Mouse (Mus musculus) frontal cortex, adult 2 months (tissue): ENCODE measurements at regions not wholly inside any gene's neighbourhood (a gene's known extent, or its start where the extent isn't known, plus 50 kb on each side); places are given as distances from the start of the nearest gene placed in this dataset.

ENCODE experiments used
- DNase-seq, 2 experiments: peaks; one replicate each; pipeline ENCODE4 v3.0.0; 2022; ENCODE audit warnings: low spot score in 1 of 2; ENCODE audit errors: extremely low spot score in 1 of 2

DNA sequence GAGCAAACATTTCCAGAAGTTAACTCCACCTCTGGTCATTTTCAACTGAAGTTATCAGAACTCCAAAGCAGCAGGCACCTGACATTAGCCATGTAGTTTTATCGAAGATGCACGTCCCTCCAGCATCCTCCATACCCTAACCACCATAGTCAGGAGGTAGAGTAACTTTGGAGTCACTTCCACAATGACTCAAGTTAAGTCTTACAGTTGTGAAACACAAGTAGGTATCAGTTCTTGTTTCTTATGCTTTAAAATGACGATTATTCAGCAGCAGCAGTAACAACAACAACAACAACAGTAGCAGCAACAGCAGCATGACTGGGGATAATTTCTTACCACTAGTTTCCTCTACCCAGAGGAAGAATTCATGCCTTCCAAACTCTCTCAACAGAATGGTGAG lies 51.3 kb upstream of the Tank start:
- no peak for DNase-seq

DNA sequence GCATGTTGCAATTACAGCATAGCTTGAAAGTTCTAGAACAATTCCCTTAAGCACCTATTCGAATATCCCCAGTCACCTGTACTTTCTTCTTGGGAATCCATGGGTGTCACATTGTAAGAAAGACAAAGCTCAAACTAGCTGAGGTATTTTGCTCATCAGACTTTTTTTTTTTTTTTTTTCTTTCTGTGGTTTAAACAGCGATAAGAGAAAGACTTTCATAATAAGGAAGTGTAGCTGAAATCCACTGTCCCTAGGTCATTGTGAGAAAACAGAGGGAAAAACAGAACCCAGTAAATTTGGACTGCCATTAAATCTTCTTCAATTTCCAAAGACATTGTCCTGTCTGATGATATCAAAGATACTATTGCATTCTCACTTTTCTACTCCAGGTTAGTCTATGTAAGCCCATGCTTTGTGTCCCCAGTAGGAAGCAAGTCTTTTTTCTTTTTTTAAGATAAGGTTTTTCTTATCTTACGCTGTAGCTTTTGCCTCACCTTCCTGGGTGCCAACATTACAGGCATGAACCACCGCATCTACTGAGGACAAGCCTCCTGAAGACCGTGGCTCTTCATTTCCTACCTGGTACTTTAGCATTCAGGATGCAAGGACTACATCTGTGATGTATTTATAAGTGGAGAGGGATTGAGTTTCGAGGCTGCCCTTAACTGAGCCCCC lies 54.2 kb upstream of the Tank start:
- no peak for DNase-seq

DNA sequence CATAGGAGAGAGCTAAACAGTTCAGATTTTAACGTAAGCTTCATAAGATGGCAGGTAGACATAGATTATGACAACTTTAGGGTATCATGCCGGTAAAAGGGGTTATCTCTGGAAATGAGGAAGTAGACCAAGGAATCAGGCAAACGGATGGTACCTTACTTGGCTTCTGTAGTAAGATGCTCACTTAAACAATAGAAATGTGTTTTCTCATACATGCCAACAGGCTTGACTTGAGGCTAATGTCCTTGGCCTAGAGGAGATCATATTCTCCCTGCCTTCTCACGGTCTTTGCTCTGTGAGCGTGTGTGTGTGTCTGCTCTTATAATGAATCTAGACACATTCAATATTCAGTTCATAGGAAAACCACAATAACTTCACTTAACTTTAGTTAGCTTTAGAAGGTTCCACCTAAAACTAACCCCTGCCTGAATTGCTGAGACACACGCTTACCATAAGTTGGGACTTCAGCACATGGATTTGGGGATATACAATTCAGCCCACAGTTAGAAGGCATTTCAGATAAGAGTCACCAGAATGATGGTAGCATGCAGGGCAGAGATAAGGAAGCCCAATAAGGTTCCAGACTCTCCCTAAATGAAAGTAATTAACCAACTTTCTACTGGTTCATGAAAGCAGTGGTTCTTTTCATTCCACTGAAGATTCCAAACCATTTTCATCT lies 63.8 kb upstream of the Tank start:
- no peak for DNase-seq

DNA sequence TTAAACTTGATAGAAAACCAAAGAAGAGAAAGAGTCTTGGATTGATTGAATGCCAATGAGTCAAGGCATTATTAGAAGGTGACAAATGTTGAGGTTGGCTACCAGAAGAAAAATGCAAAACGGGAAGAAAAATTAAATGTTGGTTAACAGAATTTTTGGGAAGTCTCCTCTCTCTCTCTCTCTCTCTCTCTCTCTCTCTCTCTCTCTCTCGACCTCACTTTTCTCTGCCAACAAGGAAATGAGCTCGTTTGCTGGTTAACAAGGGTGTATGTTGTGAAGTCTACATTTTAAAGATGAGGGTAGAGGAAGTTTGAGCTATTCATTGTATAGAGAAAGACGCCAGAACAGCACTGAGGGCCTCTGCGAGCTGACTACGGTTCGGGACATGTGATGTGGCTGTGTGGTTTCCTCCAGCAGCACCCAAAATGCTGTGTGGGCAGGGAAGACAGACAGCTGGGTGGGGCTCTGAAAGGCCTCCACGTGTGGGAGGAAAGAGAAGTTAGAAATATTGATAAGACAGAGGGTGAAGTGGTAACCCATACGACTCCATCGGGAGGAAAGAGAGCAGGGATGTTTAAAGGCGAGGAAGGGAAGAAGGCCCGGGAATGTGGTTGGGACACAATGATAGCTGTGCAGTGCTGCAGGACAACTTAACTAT lies 64.5 kb upstream of the Tank start:
- DNase-seq = no peak

DNA sequence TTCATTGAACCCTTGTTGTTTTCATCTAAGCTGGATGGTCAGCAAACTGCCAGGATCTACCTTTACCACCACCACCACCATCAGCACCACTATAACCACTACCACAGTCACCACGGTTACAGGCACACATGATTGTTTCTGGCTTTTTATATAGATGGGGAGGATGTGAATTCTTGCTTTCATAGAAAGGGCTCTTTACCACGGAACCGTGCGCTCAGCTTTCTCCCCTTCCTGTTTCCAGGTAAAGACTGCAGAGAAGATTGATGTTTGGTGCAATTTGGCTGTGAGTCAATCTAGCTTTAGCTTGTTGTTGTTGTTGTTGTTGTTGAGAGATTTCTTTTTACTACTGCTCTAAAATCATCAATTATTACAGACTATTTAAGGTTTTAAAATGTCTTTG lies 74.8 kb upstream of the Tank start:
- DNase-seq = no peak

DNA sequence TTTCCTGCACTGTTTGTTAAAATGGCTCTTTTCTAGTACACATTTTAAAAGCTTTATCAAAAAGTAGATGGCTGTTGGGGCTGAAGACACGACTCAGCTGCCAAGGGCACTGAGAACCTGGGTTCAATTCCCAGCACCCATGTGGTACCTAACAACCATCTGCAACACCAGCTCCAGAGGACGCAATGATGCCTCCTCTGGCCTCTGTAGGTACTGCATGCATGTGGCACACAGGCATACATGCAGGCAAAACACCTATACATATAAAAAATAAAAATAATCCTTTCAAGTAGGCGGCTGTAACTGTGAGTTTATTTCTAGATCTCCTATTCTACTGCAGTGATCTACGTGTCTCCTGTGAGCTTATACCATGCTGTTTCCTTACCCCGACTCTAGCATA lies 76.5 kb upstream of the Tank start:
- DNase-seq = no peak

DNA sequence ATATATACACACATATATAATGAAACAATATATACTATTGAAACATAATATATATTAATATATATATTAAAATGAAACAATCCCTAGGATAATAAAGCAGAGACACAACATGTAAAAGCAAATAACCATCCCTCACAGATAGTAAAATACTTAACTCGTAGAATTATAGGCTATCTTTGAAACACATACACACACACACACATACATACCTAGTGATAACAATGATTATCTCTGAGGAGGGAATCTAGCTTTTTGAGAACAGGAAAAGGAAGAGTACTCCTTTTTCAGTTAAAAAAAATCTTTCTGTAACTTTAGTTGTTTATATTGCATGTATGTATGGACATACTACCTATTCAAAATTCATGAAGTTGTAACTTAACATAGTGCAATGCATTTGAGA lies 79.1 kb upstream of the Tank start:
- DNase-seq = no peak

DNA sequence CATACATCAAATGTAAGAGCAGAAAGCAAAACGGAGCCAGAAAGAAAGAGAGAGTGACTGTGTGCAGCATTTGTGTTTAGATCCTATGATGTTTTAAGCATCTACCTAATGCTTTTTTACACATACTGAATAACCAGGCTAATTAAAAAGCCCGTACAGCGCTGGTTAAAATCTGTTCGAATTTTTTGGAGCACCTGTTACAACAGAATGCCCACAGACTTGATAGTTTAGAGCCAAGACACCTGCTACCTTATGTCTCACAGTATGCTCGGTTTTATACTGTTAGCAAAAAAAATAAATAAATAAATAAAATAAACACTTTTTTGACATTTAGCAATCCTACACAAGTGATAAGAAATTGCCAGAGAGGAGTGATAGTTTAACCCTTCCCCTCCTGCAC lies 80.5 kb upstream of the Tank start:
- DNase-seq = no peak

DNA sequence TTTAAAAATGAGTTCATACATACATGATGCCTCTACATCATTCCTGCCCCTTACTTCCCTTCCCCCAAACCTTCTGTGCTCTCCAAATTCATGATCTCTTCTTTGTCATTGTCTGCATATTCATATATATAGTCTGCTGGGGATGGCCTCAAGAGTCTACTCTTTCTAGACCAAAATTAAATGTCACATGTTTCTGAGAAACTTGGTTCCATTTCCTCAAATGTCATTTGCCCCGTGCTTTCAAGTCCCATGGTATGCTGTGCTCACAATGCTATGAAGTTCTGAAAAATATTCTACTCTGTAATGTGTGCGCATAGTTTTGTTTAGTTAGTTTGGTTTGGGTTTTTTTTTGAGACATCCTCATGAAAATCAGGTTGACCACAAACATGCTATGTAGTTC lies 81.4 kb upstream of the Tank start:
- no peak for DNase-seq

DNA sequence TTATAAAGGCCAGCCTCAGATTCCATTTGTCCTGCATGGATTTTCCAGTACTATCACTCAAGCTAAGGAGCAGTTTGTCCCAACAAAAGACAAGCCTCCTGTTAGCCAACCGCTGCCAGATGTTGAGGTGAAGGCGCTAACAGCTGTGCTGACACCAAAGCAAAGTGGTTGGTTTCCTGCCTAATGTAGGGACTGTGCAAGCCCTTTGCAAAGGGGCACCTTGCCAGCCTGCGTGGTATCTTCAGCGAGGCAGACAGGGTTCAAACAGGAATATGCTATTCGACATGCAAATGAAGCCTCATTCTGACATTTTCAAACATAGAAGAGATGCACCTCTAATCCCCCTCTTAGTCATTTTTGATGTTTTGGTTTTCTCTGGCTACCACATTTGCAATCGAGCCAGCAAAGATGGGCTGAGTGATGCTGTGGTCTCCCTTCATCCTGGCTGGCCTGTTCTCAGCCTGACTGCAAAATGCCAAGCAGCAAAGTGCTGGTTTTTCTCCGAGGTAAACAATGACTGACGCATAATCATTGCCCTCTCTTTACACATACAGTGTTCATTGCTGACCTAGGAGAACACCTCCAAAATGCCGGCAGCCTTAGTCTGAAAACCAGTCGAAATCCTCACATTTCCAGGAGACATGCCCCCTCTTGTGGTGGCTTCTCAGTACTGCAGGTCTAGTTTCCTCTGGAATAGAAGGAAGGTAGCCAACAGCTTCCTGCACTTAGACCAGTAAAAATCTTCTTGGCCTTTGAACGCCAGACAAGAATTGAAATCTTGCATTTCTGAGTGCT lies 84.3 kb upstream of the Tank start:
- peak; percentile 63 to 97 for DNase-seq

DNA sequence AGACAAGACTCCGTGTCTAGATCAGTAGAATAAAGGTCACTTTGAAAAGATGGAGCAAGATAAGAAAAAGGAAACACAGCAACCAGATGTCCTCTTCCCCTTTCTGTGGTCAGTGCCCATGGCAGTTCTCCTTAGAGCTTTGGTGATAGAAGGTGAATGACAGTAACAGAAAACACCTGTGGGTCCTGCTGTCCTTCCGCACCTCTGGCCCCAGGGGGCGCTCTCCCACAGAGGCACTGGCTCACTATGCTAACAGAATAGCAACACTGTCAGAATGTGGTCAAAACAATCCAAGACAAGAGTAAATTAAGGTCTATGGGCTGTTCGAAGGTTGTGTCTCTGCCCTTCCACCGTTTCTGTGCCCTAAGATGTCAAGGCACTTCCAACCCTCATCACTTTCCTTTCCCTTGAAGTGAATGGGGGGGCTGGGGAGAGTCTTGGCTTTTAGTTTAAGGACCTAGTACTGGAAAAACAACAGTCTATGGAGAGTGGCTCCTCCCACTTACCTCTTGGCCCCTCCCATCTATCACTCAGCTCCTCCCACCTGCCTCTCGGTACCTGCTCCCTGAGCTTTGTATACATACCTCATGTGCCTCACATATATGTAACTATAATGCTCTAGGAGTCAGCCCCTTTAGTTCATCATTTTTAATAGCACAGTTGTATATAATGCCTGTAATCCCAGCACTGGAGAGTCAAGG lies 86.2 kb upstream of the Tank start:
- DNase-seq = no peak

DNA sequence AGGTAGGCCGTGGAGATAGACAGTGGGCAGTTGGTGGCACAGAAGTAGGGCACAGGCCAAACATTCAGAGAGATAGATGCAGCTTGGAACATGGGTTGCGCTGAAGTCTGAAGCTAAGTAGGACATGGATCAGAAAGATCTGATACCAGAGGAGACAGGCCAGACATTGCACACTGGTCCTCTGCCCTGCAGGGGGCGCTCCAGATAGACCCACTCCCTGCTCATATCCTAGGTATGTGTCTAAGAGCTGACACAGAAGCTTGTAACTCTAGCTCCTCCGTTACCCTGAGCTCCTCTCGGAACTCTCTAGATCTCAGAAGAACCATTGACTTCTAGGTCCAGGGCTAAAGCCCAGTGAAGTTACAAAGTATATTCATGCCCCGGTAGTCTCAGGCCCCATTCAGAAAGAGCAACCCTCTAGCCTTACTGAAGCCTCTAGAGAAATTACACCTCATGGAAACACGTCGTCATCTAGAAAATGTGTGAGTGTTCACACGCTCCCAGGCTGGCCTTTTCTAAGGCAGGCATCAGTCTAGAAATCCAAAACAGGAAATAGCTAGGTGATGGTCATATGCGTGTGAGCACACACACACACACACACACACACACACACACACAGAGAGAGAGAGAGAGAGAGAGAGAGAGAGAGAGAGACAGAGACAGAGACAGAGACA lies 87.8 kb upstream of the Tank start:
- no peak for DNase-seq

DNA sequence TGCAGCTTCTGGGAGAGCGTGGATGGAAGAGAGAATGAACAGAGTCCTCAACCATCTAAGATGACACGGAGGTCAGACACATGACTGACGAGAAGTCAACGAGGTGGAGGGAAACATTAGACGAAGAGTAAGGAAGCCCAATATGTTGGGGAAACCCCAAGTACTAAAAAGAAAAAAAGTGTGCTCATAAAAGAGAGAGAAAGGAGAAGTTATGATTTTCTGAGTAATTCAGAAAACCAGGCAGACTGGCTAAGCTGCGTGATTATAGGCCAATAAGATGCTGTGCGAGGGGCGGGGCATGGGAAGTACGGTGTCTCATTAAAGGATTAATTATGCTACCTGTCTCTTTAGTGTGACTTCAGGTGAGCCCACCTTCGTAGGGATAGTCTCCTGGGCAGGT lies 88.6 kb upstream of the Tank start:
- no peak for DNase-seq

DNA sequence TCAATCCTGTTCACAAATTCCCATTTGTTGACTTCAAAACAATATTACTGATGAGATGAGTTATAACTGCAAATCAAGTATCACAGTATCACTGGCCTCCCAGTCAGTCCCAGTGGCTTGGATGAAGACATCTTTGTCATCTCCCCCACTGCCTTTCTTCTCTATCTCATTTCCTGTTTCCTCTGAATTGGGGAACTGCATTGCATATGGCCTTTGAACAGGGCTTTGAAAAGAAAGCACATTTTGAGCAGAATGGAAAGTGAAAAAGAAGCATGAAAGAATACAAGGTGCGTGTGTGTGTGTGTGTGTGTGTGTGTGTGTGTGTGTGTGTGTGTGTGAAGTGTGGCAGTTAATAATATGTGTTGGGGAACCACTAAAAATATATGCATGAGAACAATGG lies 94.6 kb upstream of the Tank start:
- DNase-seq = no peak

DNA sequence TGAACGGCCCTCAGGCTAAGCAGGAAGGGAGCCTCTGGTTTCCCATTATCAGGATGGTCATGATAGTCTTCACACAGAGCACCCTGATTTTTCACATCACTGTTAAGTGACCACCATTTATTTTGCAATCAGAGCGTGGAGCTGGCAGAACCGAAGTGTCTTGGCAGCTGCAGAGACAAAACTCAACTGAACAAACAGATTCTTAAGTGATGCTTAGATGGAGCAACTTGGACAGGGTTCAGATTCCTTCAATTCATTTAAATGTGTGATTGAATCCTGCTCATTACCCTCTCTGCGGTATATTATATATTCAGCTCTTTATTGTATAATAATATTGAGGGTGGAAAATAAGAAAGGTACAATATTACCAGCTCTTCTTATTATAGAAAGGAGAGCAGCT lies 101.7 kb upstream of the Tank start:
- no peak for DNase-seq

DNA sequence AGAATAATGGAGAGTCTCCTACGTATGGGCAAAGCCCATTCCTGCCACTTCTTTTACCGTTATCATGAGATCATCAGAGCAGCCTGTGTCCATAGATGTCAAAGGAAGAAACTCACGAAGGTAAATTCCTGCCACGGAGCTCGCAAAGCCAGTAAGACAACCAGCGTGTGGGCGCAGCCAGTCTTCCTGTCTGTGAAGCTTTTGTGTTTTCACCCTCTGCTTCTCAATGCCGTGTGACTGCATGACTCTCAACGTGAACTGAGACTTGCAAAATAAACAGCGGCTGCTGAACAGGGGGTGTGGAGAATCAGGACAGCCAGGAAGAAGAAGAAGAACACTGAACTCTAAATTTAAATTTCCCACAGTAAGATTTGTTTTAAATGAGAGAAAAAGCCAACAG lies 103.8 kb upstream of the Tank start:
- peak in 1 of 2 experiments; percentile 30 for DNase-seq

DNA sequence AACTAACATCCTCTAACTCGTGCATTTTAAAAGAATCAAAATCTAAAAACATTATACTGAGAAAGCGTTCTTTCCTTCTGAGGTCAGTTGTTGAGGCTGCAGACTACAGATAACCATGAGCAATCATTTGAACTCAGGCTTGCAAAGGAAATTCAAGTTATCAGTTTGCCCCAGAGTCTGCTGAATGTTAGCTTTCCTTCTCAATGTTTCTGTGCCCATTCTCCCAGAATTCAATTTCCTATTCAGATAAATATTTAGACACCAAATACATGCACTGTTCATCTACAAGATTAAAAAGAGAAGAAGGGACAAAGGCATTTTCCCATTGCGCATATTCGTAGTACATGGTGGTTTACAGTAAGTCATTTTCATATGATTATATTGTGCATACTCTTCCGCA lies 107.9 kb upstream of the Tank start:
- no peak for DNase-seq

DNA sequence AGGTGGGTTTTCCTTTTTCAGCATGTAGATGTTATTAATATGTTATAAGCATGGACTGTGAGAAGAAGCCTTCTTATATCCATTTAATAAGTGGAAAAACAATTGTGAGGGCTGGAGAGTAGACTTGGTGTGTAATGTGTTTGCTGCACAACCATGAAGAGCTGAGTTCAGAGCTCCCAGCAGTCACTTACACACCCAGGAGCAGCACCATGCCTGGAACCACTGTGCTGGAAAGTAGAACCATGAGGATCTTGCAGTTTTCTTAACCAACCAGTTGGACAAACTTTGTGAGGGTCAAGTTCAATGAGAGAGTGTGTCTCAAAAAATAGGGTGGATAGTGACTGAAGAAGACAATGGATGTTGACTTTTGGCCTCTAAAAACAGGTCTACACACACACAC lies 108.3 kb upstream of the Tank start:
- no peak for DNase-seq

DNA sequence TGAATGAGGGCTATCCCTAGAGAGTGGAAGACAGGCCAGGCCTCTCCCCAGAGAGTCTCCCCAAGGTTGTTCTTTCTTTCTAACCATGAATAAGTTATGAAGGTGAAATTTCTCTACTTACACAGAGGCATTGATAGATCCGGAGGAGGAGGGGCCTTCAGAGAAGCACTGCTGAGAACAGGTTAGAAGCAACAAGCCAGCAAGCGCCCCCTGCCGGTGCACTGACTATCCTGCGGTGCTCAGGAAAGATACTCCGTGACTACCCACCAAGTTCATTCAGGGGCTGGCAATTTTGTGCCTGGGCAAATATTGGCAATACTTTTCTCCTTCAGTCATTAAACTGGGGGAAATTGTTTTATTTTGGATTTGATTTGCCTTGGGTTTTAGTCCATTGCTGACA lies 122.5 kb upstream of the Tank start:
- peak in 1 of 2 experiments; percentile 70 for DNase-seq

DNA sequence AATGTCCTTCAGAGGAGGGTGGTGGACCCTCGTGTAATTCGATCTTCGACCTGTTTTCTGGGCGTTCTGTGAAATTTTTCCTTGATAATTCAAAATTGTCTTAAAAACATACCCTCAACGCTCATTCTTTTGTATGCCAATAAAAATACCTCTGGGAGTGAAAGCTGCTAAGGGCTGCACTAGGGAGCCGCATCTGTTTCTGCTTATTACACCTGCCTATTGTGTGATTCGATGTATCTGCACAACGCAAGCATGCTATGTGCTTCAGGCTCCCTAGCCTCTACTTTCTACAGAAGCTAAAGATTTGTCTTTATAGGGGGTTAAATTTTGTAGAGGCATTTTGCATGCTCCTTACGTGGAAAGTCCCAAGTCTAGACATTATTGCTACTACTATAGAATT lies 123.7 kb upstream of the Tank start:
- no peak for DNase-seq
